Mouse (Mus musculus) cortical plate, adult 2 months (tissue): Measurements from ENCODE around the gene Dlx5. TPM values are rescaled to one million over a fixed set of nuclear protein-coding genes. Genes with fewer than 3 reads are reported as not detected.

ENCODE experiments used
- H3K27ac ChIP-seq: fragments of 200-500 bp; 2 replicates; pipeline ENCODE4 v1.5.1; 2012; ENCODE audit warnings: low read length, control low read depth, inconsistent platforms; ENCODE audit not compliant: insufficient read depth
- H3K4me1 ChIP-seq: fragments of 200-500 bp; 2 replicates; pipeline ENCODE4 v1.6.1; 2011; ENCODE audit warnings: low read length; ENCODE audit not compliant: control insufficient read depth, insufficient read depth
- H3K4me3 ChIP-seq: fragments of 200-500 bp; 2 replicates; pipeline ENCODE4 v1.5.1; 2011; ENCODE audit warnings: mild to moderate bottlenecking, low read length, control low read depth; ENCODE audit not compliant: insufficient read depth
- CTCF ChIP-seq: fragments of 200-500 bp; IDR thresholded peaks from 2 replicates; pipeline ENCODE4 v1.5.1; 2011; ENCODE audit warnings: mild to moderate bottlenecking, control low read depth, low read length; ENCODE audit not compliant: insufficient read depth; ENCODE audit errors: extremely low read depth
- POLR2A ChIP-seq: fragments of 200-500 bp; IDR thresholded peaks from 2 replicates; pipeline ENCODE4 v1.6.1; 2011; ENCODE audit warnings: mild to moderate bottlenecking, low read length, control low read depth; ENCODE audit not compliant: insufficient read depth; ENCODE audit errors: extremely low read depth
- polyA plus RNA-seq: library from polyadenylated mRNA; depleted of rRNA; stranded (reverse); fragments of >200 nt; gene quantifications from 2 replicates; pipeline ENCODE4 v1.2.3, GENCODE M21; 2012; rRNA removed

Dlx5 gene
- polyA plus RNA-seq = 2.4 and 2.7 TPM in 2 replicates

GRCm38 (mm10) chr6:6881638-6882190 is at the start of gene Dlx5:
Gene Dlx5, minus strand, starts transcription at chr6:6882085.
- peak within 1 kb of the TSS; percentile 48 for H3K27ac ChIP-seq
- H3K4me1 ChIP-seq = no peaks in the 10 kb centered on the region
- TF ChIP-seq POLR2A (peak; percentile 77), CTCF (no peak)
- H3K4me3 ChIP-seq = peak within 1 kb of the TSS; percentile 49

GRCm38 (mm10) chr6:6931507-6931906 is 49.6 kb upstream of the Dlx5 start:
- Histone ChIP-seq H3K4me3 (no peak overlapping the region), H3K27ac (no peak overlapping the region), H3K4me1 (no peaks in the 10 kb centered on the region)
- TF ChIP-seq CTCF = no peak
- TF ChIP-seq POLR2A = no peak

- H3K4me3 ChIP-seq = no peak overlapping the region
- no peaks in the 10 kb centered on the region for H3K4me1 ChIP-seq
- no peak overlapping the region for H3K27ac ChIP-seq
- TF ChIP-seq CTCF (no peak), POLR2A (no peak)
Measured at GRCm38 (mm10) chr6:6930831-6931230, 48.9 kb upstream of the Dlx5 start.

- no peak overlapping the region for H3K4me3 ChIP-seq
- no peak for TF ChIP-seq CTCF
- no peak for TF ChIP-seq POLR2A
- H3K4me1 ChIP-seq = no peaks in the 10 kb centered on the region
- no peak overlapping the region for H3K27ac ChIP-seq
Measured at GRCm38 (mm10) chr6:6925264-6925663, 43.4 kb upstream of the Dlx5 start.

GRCm38 (mm10) chr6:6917334-6917733 is 35.4 kb upstream of the Dlx5 start:
- H3K4me1 ChIP-seq = no peaks in the 10 kb centered on the region
- TF ChIP-seq CTCF = no peak
- no peak for TF ChIP-seq POLR2A
- H3K27ac ChIP-seq = no peak overlapping the region
- no peak overlapping the region for H3K4me3 ChIP-seq

GRCm38 (mm10) chr6:6915526-6915915 is 33.6 kb upstream of the Dlx5 start:
- TF ChIP-seq CTCF = no peak
- TF ChIP-seq POLR2A = no peak
- Histone ChIP-seq H3K27ac (no peak overlapping the region), H3K4me1 (no peaks in the 10 kb centered on the region), H3K4me3 (no peak overlapping the region)

- Histone ChIP-seq H3K4me3 (no peak overlapping the region), H3K4me1 (no peaks in the 10 kb centered on the region)
- TF ChIP-seq CTCF (peak; percentile 51; the same call in 1 of the 2 replicates), POLR2A (no peak)
Measured at GRCm38 (mm10) chr6:6914849-6915525, 33.1 kb upstream of the Dlx5 start.

GRCm38 (mm10) chr6:6914304-6914703 is 32.4 kb upstream of the Dlx5 start:
- no peak for TF ChIP-seq POLR2A
- no peak for TF ChIP-seq CTCF
- no peak overlapping the region for H3K27ac ChIP-seq
- H3K4me1 ChIP-seq = no peaks in the 10 kb centered on the region
- no peak overlapping the region for H3K4me3 ChIP-seq

More at GRCm38 (mm10) chr6:6914849-6915525, 33.1 kb upstream of the Dlx5 start:
- no peak overlapping the region for H3K27ac ChIP-seq

GRCm38 (mm10) chr6:6909586-6909985 is 27.7 kb upstream of the Dlx5 start:
- H3K4me1 ChIP-seq = no peaks in the 10 kb centered on the region
- TF ChIP-seq CTCF (no peak), POLR2A (no peak)
- no peak overlapping the region for H3K4me3 ChIP-seq
- H3K27ac ChIP-seq = no peak overlapping the region

GRCm38 (mm10) chr6:6890047-6890446 is 8.2 kb upstream of the Dlx5 start:
- H3K4me3 ChIP-seq = no peak overlapping the region
- 0 out of 2 replicates have a peak, but pooled peaks have one; percentile 4 for TF ChIP-seq CTCF
- TF ChIP-seq POLR2A = no peak
- H3K27ac ChIP-seq = no peak overlapping the region
- H3K4me1 ChIP-seq = no peaks in the 10 kb centered on the region
